Mouse (Mus musculus): ENCODE results near the gene Rbmxl1. TPM values are rescaled to one million over a fixed set of nuclear protein-coding genes. Genes with fewer than 3 reads are reported as not detected.

The Rbmxl1 gene
- total RNA-seq, 2 experiments from 2014 or later: 52.4 to 54.2 TPM

DNA sequence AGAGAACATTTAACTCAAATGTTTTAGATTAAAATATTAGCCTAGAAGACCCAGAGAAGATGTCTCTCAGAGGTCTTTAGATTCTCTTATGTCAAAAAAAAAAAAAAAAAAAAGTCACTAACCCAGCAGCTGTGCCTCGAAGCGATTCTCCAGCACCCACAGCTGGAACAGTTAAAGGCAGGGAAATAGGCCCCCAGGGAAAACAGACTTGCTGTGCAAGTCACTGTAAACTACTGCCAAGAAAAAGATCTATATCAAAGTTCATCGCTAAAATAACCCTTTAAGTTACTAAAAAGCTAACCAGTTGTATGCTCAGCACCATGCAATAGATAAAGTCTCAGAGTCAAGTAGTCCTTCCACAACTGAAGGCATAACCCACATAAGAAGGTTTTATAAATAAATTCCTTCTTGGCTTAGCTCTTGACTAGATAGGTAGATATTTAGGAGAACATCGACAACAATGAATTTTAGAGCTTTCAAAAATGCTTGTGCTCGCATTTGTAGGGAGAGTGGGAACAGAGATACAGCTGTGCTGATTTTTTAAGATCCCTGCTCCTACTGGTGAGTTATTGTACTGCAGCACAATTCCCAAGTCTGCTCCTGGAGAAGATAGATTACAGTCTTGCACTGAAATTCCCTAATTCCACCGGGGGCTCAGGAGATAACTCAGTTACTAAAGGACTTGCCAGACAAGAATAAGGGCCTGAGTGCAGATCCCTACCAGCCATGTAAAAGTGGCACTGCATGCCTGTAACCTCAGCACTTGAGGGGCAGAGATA lies 31.5 kb downstream of the Rbmxl1 start:
- TF ChIP-seq CTCF (IDR thresholded peaks at IDR 0.05): peak; percentile 42
- H3K4me3 ChIP-seq: no peak overlapping the region
- no peak for DNase-seq (ENCODE audit: extremely low spot score in 1 of 2, low spot score in 2 of 2)
- intact Hi-C loops (cut with DNase I): no loop called here
- H3K27ac ChIP-seq: no peak overlapping the region

DNA sequence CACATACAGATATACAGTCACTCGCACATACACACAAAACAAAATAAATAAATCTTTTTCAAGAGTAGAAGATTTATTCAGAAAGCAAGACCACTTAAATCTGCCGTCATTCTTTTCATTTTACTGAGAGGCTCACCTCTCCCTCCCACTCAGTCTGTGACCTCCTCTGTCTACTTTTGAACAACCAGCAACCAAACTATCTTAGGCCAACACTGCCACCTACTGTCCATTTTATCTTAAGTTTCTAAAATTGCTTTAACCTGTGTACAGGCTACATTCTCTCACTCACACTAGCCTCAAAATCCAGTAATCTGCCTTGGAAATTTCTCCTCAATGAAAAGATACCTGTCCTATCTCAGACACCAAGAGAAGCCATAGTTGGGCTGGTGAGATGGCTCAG lies 40.8 kb downstream of the Rbmxl1 start:
- H3K4me3 ChIP-seq: no peak overlapping the region
- H3K27ac ChIP-seq: no peak overlapping the region
- DNase-seq (ENCODE audit: extremely low spot score in 1 of 2, low spot score in 2 of 2): no peak
- TF ChIP-seq CTCF (IDR thresholded peaks at IDR 0.05): no peak; the same call in 1 of the 2 replicates
- intact Hi-C loops (cut with DNase I): no loop called here

DNA sequence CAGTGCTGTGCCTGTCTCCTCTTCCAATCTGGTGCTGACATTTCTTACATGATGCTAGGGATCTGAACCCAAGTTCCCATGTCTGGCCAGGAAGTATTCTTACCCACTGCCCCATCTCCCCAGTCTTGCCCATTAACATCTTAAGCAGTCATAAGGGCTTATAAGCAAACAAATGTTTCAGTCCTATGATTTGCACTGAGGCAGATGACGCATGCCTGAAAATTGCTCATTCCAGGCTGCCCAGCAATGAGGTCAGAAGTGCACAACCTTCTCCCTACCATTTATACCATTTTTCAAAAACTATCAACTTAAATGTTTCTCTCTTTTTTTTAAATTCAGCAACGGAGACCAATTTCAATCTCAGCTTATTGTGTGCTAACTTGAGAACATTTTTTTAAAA lies 44.8 kb downstream of the Rbmxl1 start:
- DNase-seq (ENCODE audit: extremely low spot score in 1 of 2, low spot score in 2 of 2): no peak
- intact Hi-C loops (cut with DNase I): no loop called here
- TF ChIP-seq CTCF (IDR thresholded peaks at IDR 0.05): no peak

DNA sequence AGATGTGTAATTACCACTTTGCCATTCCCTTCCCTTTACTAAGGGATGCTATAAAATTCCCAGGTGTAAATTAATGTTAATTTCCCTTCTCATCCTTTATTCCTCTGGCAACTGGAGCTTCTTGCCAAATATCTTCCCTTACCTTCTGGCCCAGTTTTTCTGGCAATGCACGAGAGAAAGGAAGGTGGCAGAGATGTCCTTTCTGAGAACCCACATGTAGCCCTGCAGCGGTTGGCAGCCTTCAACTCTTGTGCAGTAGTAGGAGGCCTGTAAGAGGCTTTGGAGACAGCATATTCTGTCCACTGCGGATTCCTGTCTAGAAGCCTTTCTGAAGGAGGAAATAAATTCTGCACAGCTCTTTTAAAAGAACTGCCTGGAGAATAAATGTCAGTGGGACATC lies 52.3 kb downstream of the Rbmxl1 start:
- intact Hi-C loops (cut with DNase I): no loop called here
- TF ChIP-seq CTCF (IDR thresholded peaks at IDR 0.05): no peak
- H3K27ac ChIP-seq: no peak overlapping the region

More for the DNA sequence above, 44.8 kb downstream of the Rbmxl1 start:
- Histone ChIP-seq H3K27ac (no peak overlapping the region), H3K4me3 (no peak overlapping the region)

More for the DNA sequence above, 52.3 kb downstream of the Rbmxl1 start:
- no peak overlapping the region for H3K4me3 ChIP-seq
- DNase-seq (ENCODE audit: extremely low spot score in 1 of 2, low spot score in 2 of 2): no peak

Other genes with a start within 250 kb of the Rbmxl1 start
- gene Pou4f2, start 72.3 kb downstream of the Rbmxl1 start, total RNA-seq (2021): not detected
- gene Slc10a7, start 448 bp upstream of the Rbmxl1 start, total RNA-seq (2021): 1 to 10 TPM; 6.5 to 7.3 TPM

All from left cerebral cortex, adult 2 months (tissue).